Mouse (Mus musculus): ENCODE measurements around the gene Cfap100.

The Cfap100 gene

GRCm38 (mm10) chr6:90428380-90428974, at the start of gene Cfap100:
Gene Cfap100, minus strand, starts transcription at chr6:90428797.
- no peak for DNase-seq (ENCODE audit: low spot score)

GRCm38 (mm10) chr6:90476941-90477518, 48.4 kb upstream of the Cfap100 start:
- no peak for DNase-seq (ENCODE audit: low spot score)

- DNase-seq (ENCODE audit: low spot score): no peak
Observed at GRCm38 (mm10) chr6:90475854-90476212, 47.2 kb upstream of the Cfap100 start.

- no peak for DNase-seq (ENCODE audit: low spot score)
Observed at GRCm38 (mm10) chr6:90475176-90475853, 46.7 kb upstream of the Cfap100 start.

- DNase-seq (ENCODE audit: low spot score): no peak
Observed at GRCm38 (mm10) chr6:90474361-90474750, 45.8 kb upstream of the Cfap100 start.

GRCm38 (mm10) chr6:90473630-90474360, 45.2 kb upstream of the Cfap100 start:
- no peak for DNase-seq (ENCODE audit: low spot score)

- DNase-seq (ENCODE audit: low spot score): no peak
Observed at GRCm38 (mm10) chr6:90472697-90473096, 44.1 kb upstream of the Cfap100 start.

GRCm38 (mm10) chr6:90472079-90472478, 43.5 kb upstream of the Cfap100 start:
- no peak for DNase-seq (ENCODE audit: low spot score)

- no peak for DNase-seq (ENCODE audit: low spot score)
Observed at GRCm38 (mm10) chr6:90470947-90471541, 42.4 kb upstream of the Cfap100 start.

- DNase-seq (ENCODE audit: low spot score): no peak
Observed at GRCm38 (mm10) chr6:90470255-90470654, 41.7 kb upstream of the Cfap100 start.

- DNase-seq (ENCODE audit: low spot score): no peak
Observed at GRCm38 (mm10) chr6:90469041-90469440, 40.4 kb upstream of the Cfap100 start.

GRCm38 (mm10) chr6:90468216-90468615, 39.6 kb upstream of the Cfap100 start:
- DNase-seq (ENCODE audit: low spot score): no peak

GRCm38 (mm10) chr6:90466847-90467410, 38.3 kb upstream of the Cfap100 start:
- no peak for DNase-seq (ENCODE audit: low spot score)

- DNase-seq (ENCODE audit: low spot score): no peak
Observed at GRCm38 (mm10) chr6:90466079-90466478, 37.5 kb upstream of the Cfap100 start.

GRCm38 (mm10) chr6:90465028-90465640, 36.5 kb upstream of the Cfap100 start:
- DNase-seq (ENCODE audit: low spot score): no peak

GRCm38 (mm10) chr6:90463890-90464421, 35.4 kb upstream of the Cfap100 start:
- DNase-seq (ENCODE audit: low spot score): no peak

GRCm38 (mm10) chr6:90463228-90463862, 34.7 kb upstream of the Cfap100 start:
- peak; percentile 65 for DNase-seq (ENCODE audit: low spot score)

- DNase-seq (ENCODE audit: low spot score): no peak
Observed at GRCm38 (mm10) chr6:90462841-90463227, 34.2 kb upstream of the Cfap100 start.

GRCm38 (mm10) chr6:90462181-90462706, 33.6 kb upstream of the Cfap100 start, which contains the start of gene Klf15:
Gene Klf15, plus strand, starts transcription at chr6:90462576.
- no peak for DNase-seq (ENCODE audit: low spot score)

GRCm38 (mm10) chr6:90461771-90462170, 33.2 kb upstream of the Cfap100 start:
- DNase-seq (ENCODE audit: low spot score): no peak

GRCm38 (mm10) chr6:90461181-90461580, 32.6 kb upstream of the Cfap100 start:
- no peak for DNase-seq (ENCODE audit: low spot score)
